In the genomic region with DNA sequence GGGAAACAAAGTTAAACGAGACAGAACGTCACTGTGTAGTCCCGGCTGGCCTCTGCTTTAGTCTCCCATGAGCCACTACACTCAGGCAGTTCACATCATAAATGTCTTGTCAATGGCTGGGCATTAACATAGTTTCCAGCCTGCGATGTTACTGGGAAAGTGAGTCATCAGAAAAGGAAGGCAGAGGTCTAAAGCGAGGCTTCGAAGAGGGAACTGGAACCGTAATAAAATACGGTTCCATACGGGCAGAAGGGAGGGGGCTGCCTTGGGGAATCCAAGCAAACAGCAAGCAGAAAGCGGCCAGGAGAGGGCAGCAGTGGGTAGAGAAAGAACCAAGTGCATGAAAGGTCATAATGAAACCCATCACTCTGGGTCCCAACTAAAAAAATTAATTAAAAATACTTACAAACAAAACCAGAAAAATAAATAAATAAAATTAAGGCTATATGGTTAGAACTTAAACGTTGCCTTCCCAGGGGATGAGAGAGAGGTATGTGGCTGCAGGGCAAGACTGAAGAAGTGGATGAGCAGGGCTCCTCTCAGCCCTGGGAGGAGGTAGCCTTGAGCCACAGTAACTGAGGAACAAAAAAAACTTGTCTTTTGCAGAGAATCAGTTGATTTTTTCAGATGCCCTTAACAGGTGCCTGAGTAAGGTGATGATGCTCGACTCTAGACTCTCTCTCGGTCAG, we compare ENCODE assay signal across 8 mouse cellular contexts. TPM values are rescaled to one million over a fixed set of nuclear protein-coding genes. Genes with fewer than 3 reads are reported as not detected.
DNase-seq lines count a peak whose midpoint lies in the region; ATAC-seq and TF ChIP-seq lines count a peak whose summit lies in the region.

No protein-coding gene starts in this region.

- DNase-seq in ES-E14 (ENCODE audit: low read depth, low spot score), result peak; percentile 63
- peak; percentile 58 for DNase-seq in cerebellum, adult 11-12 months
- peak; percentile 74 for DNase-seq in forebrain, postnatal 0 days
- peak; percentile 73 to 84 for DNase-seq in heart, postnatal 36 days
- DNase-seq in layer of hippocampus, adult 2 months (ENCODE audit: low spot score in 2 of 2), result peak; percentile 72 to 87
- DNase-seq in ovary, postnatal 14 days (ENCODE audit: low spot score), result peak; percentile 62
- peak; percentile 67 for DNase-seq in thymus, postnatal 25 days

- no peak overlapping the region for H3K27ac ChIP-seq in ES-E14 (ENCODE audit: insufficient read depth, low read depth, low read length, poor library complexity, severe bottlenecking)
- no peak overlapping the region for H3K27ac ChIP-seq in forebrain, postnatal 0 days (ENCODE audit: low read depth, low read length)
- H3K27ac ChIP-seq in layer of hippocampus, adult 2 months, result peak overlapping the region; percentile 56
- H3K27ac ChIP-seq in lung, embryonic 16.5 days (ENCODE audit: low read length), result no peak overlapping the region

- peak; percentile 72 for TF ChIP-seq CTCF in forebrain, postnatal 0 days (IDR thresholded peaks at IDR 0.05; ENCODE audit: low read depth)
- peak; percentile 92 for TF ChIP-seq CTCF in layer of hippocampus, adult 2 months (conservative IDR thresholded peaks at IDR 0.05)

- in situ Hi-C loops in ES-E14 (cut with MboI; ENCODE audit: low sequenced_read_pairs in 2 of 2, unreplicated experiment in 2 of 2), result no loop called here

- H3K36me3 ChIP-seq in ES-E14 (ENCODE audit: control insufficient read depth, insufficient read depth, low read length, poor library complexity, severe bottlenecking), result no peaks in the 10 kb centered on the region
- H3K36me3 ChIP-seq in forebrain, postnatal 0 days (ENCODE audit: insufficient read depth), result peaks cover 13% of the 10 kb centered on the region; the same call in 1 of the 2 replicates
- H3K36me3 ChIP-seq in lung, embryonic 16.5 days (ENCODE audit: control insufficient read depth, insufficient read depth, low read length), result no peaks in the 10 kb centered on the region

- WGBS in forebrain, postnatal 0 days, result 34% methylated on average over 13 of the region's 13 CpGs
- 32% methylated on average over 13 of the region's 13 CpGs for WGBS in lung, embryonic 16.5 days

- H3K4me2 ChIP-seq in forebrain, postnatal 0 days (ENCODE audit: low read depth), result peak overlapping the region; percentile 18; the same call in 1 of the 2 replicates
- 0 out of 2 replicates have a peak overlapping the region, but pooled peaks have one; percentile 34 for H3K4me2 ChIP-seq in lung, embryonic 16.5 days (ENCODE audit: low read depth, low read length)

- H3K27me3 ChIP-seq in forebrain, postnatal 0 days (ENCODE audit: insufficient read depth, low read length), result no peaks in the 10 kb centered on the region
- H3K27me3 ChIP-seq in lung, embryonic 16.5 days (ENCODE audit: control insufficient read depth, insufficient read depth, low read depth, low read length), result no peaks in the 10 kb centered on the region

- no peaks in the 10 kb centered on the region; a peak in 1 of 4 replicates for H3K4me1 ChIP-seq in ES-E14 (ENCODE audit: control insufficient read depth in 2 of 2, insufficient read depth in 2 of 2, low read length in 2 of 2, poor library complexity in 1 of 2)
- no peaks in the 10 kb centered on the region for H3K4me1 ChIP-seq in forebrain, postnatal 0 days (ENCODE audit: insufficient read depth)
- peaks cover 3% of the 10 kb centered on the region; the same call in 1 of the 2 replicates for H3K4me1 ChIP-seq in lung, embryonic 16.5 days (replicated peaks; ENCODE audit: control insufficient read depth, insufficient read depth, low read length)

- peak; percentile 85 for ATAC-seq in forebrain, postnatal 0 days
- peak; percentile 58; the same call in 1 of the 2 replicates for ATAC-seq in lung, embryonic 16.5 days (ENCODE audit: low read depth)

- intact Hi-C loops in heart, postnatal 36 days (cut with DNase I), result loop anchor here (1.0 to 5.0 kb wide), 2 partner anchors 56 to 121 kb away; no protein-coding TSS in a partner anchor

- H3K4me3 ChIP-seq in ES-E14 (ENCODE audit: insufficient read depth in 1 of 2, low read depth in 1 of 2, low read length in 2 of 2, poor library complexity in 1 of 2, severe bottlenecking in 1 of 2), result no peak overlapping the region
- no peak overlapping the region for H3K4me3 ChIP-seq in forebrain, postnatal 0 days (ENCODE audit: low read depth, low read length)
- H3K4me3 ChIP-seq in layer of hippocampus, adult 2 months, result peak overlapping the region; percentile 37; the same call in 1 of the 2 replicates
- H3K4me3 ChIP-seq in lung, embryonic 16.5 days (ENCODE audit: low read length), result 0 out of 2 replicates have a peak overlapping the region, but pooled peaks have one; percentile 12

- no peak overlapping the region for H3K9ac ChIP-seq in ES-E14 (ENCODE audit: insufficient read depth, low read depth, low read length, poor library complexity, severe bottlenecking)
- no peak overlapping the region for H3K9ac ChIP-seq in forebrain, postnatal 0 days
- peak overlapping the region; percentile 32; the same call in 1 of the 2 replicates for H3K9ac ChIP-seq in lung, embryonic 16.5 days (ENCODE audit: low read length)

- no peaks in the 10 kb centered on the region for H3K9me3 ChIP-seq in ES-E14 (ENCODE audit: control insufficient read depth, insufficient read depth, low read depth, low read length)
- no peaks in the 10 kb centered on the region for H3K9me3 ChIP-seq in forebrain, postnatal 0 days (ENCODE audit: low read length)
- H3K9me3 ChIP-seq in lung, embryonic 16.5 days (ENCODE audit: control insufficient read depth, low read length), result no peaks in the 10 kb centered on the region

TF ChIP-seq in ES-E14, 5 proteins besides CTCF, POLR2A, EP300 and RAD21:
- TF ChIP-seq CHD2 (IDR thresholded peaks at IDR 0.05; ENCODE audit: low read depth, low read length) (no peak), HCFC1 (IDR thresholded peaks at IDR 0.05; ENCODE audit: borderline replicate concordance, insufficient read depth, low read length) (no peak), ZNF384 (IDR thresholded peaks at IDR 0.05; ENCODE audit: low read depth, low read length) (no peak), MAFK (IDR thresholded peaks at IDR 0.05; ENCODE audit: insufficient read depth, low read depth, low read length) (no peak), ZC3H11A (IDR thresholded peaks at IDR 0.05; ENCODE audit: borderline replicate concordance, low read depth, low read length) (no peak)

RNA-seq across cellular contexts. Expression of a gene that starts 24.4 kb away (rescaled TPM):
- 69.2 and 69.7 TPM in 2 replicates for total RNA-seq in ES-E14 (2012; rRNA removed)
- 41.2 and 43.0 TPM in 2 replicates for total RNA-seq in forebrain, postnatal 0 days (2014; rRNA removed)
- polyA plus RNA-seq in forebrain, postnatal 0 days (2015; fragmentation: Nextera tagmentation; extraction: Ambion mirVana), result 31.1 and 36.7 TPM in 2 replicates
- total RNA-seq in heart, postnatal 36 days (2021), result 10 to 100 TPM; 41.2 to 48.9 TPM
- total RNA-seq in layer of hippocampus, adult 2 months (2021), result 10 to 100 TPM; 44.3 to 49.9 TPM
- polyA plus RNA-seq in lung, embryonic 16.5 days (2015; fragmentation: Nextera tagmentation; extraction: Ambion mirVana), result 38.3 and 42.5 TPM in 2 replicates

RNA-seq across cellular contexts. Expression of a gene that starts 33.1 kb away (rescaled TPM):
- total RNA-seq in ES-E14 (2012; rRNA removed), result 4.1 and 5.5 TPM in 2 replicates
- 48.1 and 51.2 TPM in 2 replicates for total RNA-seq in forebrain, postnatal 0 days (2014; rRNA removed)
- 27.2 and 33.6 TPM in 2 replicates for polyA plus RNA-seq in forebrain, postnatal 0 days (2015; fragmentation: Nextera tagmentation; extraction: Ambion mirVana)
- 1 to 10 TPM; 5.8 to 5.9 TPM for total RNA-seq in heart, postnatal 36 days (2021)
- total RNA-seq in layer of hippocampus, adult 2 months (2021), result 10 to 100 TPM; 56.6 to 59.1 TPM
- polyA plus RNA-seq in lung, embryonic 16.5 days (2015; fragmentation: Nextera tagmentation; extraction: Ambion mirVana), result 5.9 and 6.7 TPM in 2 replicates

Comparison
In these comparisons a context has a peak if more than half of its experiments do, and no peak if none do; other contexts are left out.
1. H3K4me3 ChIP-seq: peak in layer of hippocampus, adult 2 months (single experiment) and lung, embryonic 16.5 days (single experiment); none in ES-E14 (0 of 2) and forebrain, postnatal 0 days (single experiment).
2. Peak in every context shown above with its lines, with median percentiles within 50 percentile points of each other: DNase-seq.